Mouse (Mus musculus) kidney, adult 9 months (tissue): ENCODE data around the gene Uox.

Experiments
- DNase-seq: peaks from one replicate; pipeline ENCODE4 v3.0.0; 2022

Gene Uox

GRCm38 (mm10) chr3:146628227-146628982, 58.2 kb downstream of the Uox start:
- DNase-seq: no peak

- no peak for DNase-seq
These were observed 62.3 kb downstream of the Uox start for GRCm38 (mm10) chr3:146632506-146632905.

GRCm38 (mm10) chr3:146641818-146642427, 71.7 kb downstream of the Uox start:
- DNase-seq: no peak

- no peak for DNase-seq
These were observed 79.2 kb downstream of the Uox start for GRCm38 (mm10) chr3:146649311-146649894.

- DNase-seq: no peak
These were observed 80.5 kb downstream of the Uox start for GRCm38 (mm10) chr3:146650716-146651115.

- DNase-seq: no peak
These were observed 81.0 kb downstream of the Uox start, which contains the start of gene 4930503B20Rik for GRCm38 (mm10) chr3:146651217-146651616. Gene 4930503B20Rik, minus strand, starts transcription at chr3:146651317.

- DNase-seq: no peak
These were observed 82.2 kb downstream of the Uox start for GRCm38 (mm10) chr3:146652431-146652830.

- no peak for DNase-seq
These were observed 83.5 kb downstream of the Uox start for GRCm38 (mm10) chr3:146653692-146654091.

GRCm38 (mm10) chr3:146655111-146655577, 84.9 kb downstream of the Uox start:
- DNase-seq: peak; percentile 4

- no peak for DNase-seq
These were observed 87.2 kb downstream of the Uox start for GRCm38 (mm10) chr3:146657433-146657832.

GRCm38 (mm10) chr3:146658061-146658639, 87.9 kb downstream of the Uox start:
- no peak for DNase-seq

- DNase-seq: no peak
These were observed 89.1 kb downstream of the Uox start for GRCm38 (mm10) chr3:146659321-146659720.

GRCm38 (mm10) chr3:146661001-146661400, 90.8 kb downstream of the Uox start:
- DNase-seq: no peak

GRCm38 (mm10) chr3:146661907-146662306, 91.7 kb downstream of the Uox start:
- no peak for DNase-seq

- DNase-seq: no peak
These were observed 100.9 kb downstream of the Uox start for GRCm38 (mm10) chr3:146671121-146671520.

GRCm38 (mm10) chr3:146675101-146675500, 104.9 kb downstream of the Uox start:
- no peak for DNase-seq

GRCm38 (mm10) chr3:146676193-146676592, 106.0 kb downstream of the Uox start:
- no peak for DNase-seq

GRCm38 (mm10) chr3:146679646-146680045, 109.4 kb downstream of the Uox start:
- DNase-seq: no peak

- DNase-seq: no peak
These were observed 110.4 kb downstream of the Uox start for GRCm38 (mm10) chr3:146680625-146681024.

- DNase-seq: no peak
These were observed 111.5 kb downstream of the Uox start for GRCm38 (mm10) chr3:146681696-146682095.
